Mouse (Mus musculus) hematopoietic stem cell, adult 5-6 weeks (primary cell): Measurements from ENCODE around the gene Gprc5b. TPM values are rescaled to one million over a fixed set of nuclear protein-coding genes. Genes with fewer than 3 reads are reported as not detected.
A peak's percentile ranks its signal among the peaks of the same experiment; 100 is the strongest.

Experiments
- ATAC-seq, 2 experiments: fragments of 125-278 bp in 1 of 2; replicated peaks in 1 of 2; 2 replicates each; pipeline ENCODE4 v1.8.0; 2016 to 2017; ENCODE audit warnings: inconsistent platforms in 2 of 2, mild to moderate bottlenecking in 2 of 2, moderate number of reproducible peaks in 2 of 2, low read depth in 1 of 2, moderate TSS enrichment in 1 of 2; ENCODE audit not compliant: low FRiP score in 2 of 2, poor library complexity in 2 of 2, severe bottlenecking in 2 of 2, insufficient read depth in 1 of 2, low TSS enrichment in 1 of 2
- total RNA-seq: library from RNA; stranded (forward); fragments of 172-1452, 232-1000 nt; gene quantifications from 2 replicates; pipeline ENCODE4 v1.2.3, GENCODE M21; 2017

The Gprc5b gene
- total RNA-seq, 1 experiment from 2014 or later = 23.8 TPM

DNA sequence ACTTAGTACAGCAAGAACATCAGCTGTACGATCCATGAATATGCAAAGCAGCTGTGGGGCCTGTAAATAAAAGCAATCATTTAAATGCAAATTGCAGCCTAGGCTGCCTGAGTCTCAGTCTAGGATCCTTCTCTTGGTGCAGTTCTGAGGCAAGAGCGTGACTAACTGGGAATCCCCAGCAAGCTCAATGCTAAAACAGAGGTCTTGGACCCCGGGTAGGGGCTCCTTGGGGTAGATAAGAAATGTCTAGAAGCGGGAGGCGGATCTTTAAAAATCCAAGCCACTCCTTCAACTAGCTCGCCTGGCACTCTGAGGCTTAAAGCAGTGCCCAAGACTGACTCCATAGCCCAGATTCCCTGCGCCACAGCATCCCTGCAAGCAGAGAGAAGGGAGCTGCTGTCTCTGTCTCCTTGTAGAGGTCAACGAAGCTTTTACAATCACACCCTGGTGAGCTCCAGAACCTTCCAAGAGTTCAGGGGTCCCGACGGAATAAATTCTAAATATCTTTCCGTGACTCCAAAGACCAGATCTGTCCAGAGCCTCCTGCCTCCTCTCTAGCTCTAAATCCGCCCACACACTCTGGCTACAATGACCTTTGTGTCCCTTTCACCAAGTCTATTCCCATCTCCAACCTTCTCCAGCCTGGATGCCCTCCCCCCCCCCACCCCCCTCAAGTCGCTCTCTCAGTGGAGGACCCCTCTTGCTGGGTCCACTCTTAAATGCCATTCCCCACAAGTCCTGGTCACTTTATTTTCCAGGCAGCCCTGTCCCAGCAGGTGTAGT, 2.2 kb downstream of the Gprc5b start:
- ATAC-seq = no peak

DNA sequence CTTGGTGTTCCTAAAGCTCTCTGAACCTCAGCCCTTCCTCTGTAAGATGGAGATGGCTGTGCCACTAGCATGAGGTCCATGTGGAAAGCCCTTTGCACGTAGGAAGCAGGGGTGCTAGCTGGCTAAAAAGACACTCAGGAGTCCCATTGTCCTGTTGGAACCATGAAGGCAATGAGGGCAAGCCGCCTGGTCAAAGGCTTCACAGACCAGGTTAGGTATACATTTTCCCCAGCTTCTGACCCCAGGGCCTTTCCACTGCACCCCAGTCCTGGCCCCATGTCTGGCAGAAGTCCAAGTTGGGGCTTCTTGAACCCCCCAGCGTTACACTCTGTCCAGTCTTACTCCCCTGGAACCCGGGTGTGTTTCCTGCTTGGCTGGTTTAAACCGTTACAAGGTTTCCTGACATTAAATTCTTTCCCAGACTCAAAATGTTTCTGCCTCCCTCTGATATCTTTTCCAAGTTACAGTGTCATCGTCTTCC, 2.9 kb downstream of the Gprc5b start:
- no peak for ATAC-seq

DNA sequence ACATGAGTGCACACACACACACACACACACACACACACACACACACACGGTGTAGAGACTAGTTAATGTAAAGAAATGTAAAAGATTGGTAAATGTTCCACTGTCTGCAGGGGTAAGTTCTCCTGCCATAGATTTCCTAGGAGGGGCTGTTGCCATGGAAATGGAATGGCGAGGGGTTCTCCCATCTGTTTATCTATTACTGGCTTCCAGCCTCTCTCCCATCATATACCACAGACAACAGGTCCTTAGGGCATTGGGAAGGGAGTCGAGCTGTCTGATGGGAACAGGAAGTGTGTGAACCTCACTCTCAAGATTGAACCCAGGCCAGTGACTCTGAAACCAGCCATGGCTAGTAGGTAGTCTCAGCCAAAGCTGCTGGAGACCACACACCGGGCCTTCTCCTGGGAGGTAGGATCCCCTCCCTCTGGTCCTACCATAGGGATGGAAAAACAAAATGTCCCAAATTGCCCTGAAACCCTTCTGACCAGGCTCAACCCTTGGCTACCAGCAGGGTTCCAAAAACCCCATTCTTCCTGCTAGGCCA, 3.6 kb downstream of the Gprc5b start:
- no peak for ATAC-seq

DNA sequence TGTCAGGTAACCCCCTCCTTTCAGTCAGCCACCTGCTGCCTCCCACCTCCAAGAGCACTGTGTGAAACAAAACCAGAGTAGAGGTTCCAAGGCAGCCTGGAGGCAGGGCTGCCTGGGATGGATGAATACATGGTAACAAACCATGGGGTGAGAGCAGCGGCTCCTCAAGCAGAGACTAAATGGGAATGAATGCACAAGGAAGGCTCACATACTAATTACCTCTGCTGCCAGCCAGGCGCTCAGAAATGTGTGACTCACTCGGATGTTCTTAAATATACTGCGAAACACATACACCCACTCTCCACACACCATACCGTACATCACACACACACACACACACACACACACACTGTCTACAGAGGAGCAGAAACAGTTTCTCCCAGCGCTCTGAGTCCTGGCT, 4.7 kb downstream of the Gprc5b start:
- no peak for ATAC-seq

DNA sequence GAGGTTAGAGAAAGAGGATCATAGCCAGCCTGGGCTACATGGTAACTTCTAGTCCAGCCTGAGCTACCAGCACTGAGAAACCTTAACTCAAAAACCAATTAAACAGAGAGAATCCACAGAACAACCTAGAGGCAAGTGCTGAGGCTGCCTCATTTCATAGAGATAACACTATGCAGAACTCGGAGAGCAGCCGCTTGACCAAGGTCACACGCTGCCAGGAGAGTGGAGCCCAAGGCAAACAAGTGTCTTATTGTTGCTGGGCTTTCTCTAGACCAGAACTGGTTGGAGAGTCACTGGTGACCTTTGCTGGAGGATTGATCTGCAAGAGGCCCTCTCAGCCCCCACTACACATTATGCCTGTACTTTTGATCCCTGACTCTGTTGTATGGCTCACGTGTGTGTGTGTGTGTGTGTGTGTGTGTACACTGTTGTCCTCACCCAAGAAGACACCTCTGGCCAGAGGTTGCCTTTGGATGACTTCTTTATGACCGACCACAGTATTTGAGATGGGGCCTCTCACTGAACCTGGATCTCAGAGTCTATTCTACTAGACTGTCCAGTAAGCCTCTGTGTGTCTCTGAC, 5.6 kb downstream of the Gprc5b start:
- no peak for ATAC-seq

DNA sequence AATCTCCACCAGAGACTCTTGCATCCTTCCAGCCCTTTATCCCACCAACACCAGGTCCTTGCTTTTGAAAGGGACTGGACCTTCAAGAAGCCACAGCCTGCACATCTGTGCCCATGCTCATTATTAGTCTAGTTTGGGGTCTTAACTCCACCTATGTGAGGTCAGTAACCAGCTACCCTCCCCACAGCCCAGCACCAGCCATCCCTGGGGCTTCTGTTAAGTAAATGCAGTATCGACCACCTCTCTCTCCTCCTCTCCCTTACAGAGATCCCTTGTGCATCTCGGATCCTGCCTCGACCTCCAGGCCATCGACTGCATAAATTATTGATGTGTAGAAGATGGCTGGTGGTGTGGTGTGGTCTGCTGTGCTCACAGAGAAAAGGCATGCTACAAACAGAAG, 8.6 kb downstream of the Gprc5b start:
- ATAC-seq = no peak

DNA sequence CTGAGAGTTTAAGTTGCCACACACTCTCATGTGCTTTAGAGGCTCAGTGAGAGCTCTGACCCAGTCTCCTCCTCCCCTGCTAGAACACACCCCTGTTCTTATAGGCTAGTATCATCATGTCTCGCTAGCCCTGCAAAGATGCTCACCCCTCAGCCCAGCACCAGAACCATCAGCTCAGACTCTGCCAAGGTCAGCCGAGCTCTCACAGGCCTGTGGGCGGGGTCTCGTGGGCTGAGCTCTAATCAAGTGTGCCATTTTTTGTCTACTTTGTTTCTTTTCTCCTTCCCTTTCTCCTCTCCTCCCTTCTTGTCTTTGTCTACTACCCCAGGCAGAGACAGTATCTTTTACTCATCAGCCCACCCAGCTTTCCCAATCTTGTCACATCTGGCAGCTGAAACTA, 9.2 kb downstream of the Gprc5b start:
- no peak for ATAC-seq

DNA sequence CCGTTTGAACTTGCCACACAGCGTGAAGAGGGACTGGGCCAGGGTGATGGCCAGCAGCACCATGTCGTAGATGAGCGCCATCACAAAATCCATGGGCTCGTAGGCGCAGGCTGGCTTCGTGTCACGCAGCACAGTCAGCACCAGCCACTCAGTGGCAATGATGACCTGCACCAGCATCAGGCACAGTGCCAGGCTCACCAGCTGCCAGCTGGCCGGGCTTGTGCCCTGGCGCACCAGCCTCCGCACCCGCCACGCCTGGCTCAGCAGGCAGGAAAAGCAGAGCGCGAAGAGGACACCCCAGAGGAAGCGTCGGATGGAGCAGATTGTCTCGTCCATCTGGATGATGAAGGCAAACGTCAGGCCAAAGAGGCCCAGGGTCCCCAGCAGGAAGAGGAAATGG, 11.1 kb downstream of the Gprc5b start:
- ATAC-seq = no peak

DNA sequence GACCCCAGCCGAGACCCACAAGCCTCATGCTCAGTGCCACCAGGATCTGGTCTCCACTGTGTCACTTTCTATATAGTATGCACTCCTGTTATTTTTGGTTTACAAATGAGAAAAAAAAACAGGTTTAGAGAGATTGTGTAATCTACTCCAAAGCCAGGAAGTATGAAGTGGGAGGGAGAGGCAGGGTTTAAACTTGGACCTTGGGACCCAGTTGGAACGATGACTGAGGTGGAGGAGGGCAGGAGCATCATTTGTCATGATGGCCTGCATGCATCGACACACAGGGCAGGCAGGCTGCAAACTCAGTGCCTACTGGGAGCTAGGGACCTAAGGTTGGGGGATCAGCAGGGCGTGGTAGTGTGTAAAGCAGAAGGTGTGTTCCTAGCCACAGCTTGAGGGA, 12.4 kb downstream of the Gprc5b start:
- ATAC-seq = no peak

DNA sequence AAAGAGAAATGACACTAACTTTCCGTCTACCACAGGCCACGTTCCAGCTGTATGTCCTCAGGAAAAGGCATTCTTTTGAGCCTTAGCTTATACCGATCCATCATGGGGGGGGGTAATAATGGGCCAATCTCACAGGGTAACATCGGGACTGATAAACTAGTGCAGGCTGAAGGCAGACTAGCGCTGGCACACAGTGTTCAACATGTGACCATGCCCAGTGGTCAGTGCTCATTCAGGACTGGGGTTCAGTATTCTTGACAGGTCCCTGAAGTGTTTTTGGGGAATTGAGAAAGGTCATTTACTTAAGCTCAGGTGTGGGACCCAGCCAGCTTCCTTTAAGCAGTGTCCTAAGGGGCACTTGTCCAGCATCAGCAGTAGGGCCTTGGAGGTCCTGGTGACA, 13.2 kb downstream of the Gprc5b start:
- no peak for ATAC-seq

DNA sequence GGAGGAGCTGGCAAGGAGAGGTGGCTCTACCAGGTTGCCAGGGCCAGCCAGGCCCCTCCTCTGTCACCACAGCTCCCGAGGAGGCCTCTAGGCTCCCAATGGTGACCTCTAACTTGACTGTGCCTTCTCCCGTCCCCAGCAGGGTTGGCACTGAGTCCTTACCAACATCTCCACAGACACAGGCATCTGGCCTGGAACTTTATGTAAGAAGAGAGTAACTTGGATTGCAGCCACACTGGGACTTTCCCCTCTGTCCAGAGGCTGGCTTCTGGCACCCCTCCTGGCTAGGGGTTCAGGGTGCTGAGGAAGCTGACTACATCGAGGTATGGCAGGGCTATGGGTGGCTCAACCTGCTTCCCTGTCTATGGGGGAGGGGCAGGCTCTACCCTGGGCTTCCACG, 13.7 kb downstream of the Gprc5b start:
- no peak for ATAC-seq

DNA sequence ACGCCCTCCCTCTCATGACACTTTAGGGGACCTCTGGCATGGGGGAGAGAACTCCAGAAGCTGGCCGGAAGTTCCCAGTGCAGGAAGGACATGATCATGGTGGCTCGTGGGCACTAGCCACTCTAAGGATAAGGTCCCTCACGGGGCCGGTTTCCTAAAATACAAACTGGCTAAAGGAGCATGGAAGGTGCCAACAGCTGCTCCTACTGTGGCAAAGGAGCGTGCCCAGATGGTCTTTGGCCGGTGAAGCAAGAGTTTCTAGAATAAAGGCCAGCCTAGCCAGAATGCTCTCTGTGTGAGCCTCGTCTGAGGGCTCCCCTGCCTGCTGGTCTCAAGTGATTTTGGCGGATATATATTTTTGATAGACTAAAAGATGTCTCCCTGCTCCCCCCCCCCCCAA, 15.3 kb downstream of the Gprc5b start:
- no peak for ATAC-seq

DNA sequence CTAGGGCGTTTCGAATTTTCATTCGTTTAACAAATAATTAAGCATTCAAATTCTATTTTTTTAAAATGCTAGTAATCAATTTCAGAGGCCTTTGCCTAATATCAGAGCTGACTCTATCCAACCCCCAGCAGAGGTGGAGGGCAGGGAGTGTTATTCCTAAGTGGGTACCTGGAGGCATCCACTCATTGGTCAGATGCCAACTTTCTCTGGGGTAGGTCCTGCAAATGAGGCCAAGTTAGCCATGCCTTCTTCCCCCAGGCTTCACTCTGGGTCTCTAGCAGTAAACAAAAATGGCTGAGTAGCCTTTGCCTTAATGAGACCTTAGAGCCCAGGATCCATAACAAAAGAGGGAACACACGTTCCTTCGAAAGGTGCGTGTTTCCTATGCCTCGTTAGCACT, 15.9 kb downstream of the Gprc5b start:
- ATAC-seq = no peak

DNA sequence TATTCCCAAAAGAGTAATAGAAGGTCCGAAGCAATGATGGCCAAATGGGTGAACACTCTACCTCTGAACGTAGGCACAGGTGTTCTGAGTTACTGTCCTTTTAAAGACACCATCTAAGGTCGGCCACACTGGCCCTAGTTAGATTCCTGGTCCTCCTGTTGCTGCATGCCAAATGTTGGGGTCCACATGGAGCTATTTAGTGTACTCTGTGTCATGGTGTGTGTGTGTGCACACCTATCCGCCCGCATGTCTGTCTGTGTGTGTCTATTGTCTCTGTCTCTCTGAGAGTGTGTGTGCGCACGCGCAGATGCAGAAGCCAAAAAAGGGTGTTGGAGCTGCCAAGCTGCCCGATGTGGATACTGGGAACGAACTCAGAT, 17.9 kb downstream of the Gprc5b start:
- ATAC-seq = no peak

DNA sequence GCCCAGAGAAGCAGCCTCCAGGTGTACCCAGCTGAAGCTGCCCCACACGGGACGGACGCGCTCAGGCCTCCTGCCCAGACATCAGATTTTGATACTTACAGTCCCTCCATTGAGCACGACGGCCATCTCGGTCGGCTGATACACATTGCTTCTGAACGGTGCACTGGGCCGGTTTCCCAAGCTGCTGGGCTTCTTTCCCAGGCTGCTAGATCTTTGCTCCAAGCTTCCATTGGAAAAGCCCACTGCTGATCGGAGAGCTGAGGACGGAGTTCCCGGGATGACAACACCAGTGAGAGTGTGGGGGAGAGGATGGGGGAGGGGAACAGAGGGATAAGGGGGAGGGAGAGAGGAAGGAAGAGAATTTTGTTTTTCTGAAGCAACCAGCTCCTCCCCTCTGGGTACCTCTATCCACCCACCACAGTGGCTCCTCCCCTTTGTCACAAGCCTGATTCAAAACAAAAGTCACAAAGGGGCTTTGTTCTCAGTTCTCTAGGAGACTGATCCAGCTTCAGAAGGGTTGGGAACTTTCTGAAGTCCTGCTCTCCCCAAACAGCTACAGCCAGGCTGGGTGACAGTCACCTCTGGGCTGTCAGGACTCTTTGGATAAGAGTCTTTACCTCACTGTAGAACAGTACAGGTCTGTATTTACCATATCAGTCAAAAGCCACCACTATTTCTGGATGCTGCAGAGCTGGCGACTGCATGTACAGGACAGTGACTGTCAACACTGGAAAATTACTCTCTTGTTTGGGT, 18.4 kb downstream of the Gprc5b start:
- peak; percentile 63 to 92 for ATAC-seq

DNA sequence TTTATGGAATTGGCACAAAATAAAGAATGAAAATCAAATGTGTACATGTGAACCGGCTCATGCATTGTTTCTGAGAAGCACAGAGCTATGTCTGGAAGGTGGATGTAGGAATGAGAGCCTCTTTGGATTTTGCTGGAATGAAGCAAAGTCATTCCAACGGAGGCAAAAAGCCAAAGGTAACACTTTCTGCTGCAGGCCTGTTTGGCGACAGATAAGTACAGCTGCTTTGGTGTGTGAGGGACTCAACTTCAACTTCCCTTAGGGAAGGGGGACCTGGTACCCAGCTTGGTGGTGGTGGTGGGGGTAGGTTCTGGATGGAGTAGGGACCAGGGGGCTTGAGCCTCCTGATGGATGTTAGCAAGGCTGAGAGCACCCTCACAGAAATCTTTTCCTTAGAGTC, 19.2 kb downstream of the Gprc5b start:
- ATAC-seq = no peak

DNA sequence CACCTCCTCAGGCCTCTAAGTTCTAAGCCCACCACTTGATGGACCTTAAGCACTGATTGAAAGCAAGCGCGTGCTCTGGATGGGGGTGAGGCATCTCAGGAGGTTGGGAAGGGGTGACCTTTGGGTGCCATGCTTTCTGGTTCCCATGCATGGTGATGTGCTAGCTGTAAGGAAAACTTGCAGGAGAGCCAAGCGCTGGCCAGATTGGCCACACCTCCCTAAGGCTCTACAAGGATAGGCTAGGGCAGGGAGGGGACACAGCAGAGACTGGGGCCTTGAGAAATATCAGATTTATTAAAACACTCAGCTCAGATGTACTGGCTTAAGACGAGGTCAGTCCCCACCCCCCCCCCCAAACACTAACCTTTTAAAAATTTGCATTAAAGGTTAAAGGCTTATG, 21.6 kb downstream of the Gprc5b start:
- ATAC-seq = no peak

DNA sequence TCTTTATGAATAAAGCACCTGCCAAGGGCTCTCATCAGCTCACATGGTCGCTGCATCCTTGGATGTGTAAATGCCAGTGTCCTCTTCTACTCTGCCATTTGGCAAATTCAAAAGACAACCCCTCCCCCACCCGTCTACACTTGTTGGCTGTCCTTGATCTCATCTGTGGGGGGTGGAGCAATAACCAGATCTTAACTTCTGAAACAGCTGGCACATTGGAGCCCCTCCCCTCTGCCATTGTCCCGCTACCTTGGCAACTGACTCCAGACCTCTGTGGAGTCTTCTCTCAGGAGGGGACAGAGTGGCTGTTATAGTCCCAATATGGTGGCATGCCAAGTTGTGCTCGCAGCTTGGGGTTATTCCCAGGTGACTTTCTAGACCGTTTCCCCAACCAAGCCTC, 22.7 kb downstream of the Gprc5b start:
- ATAC-seq = no peak
